Mouse (Mus musculus) embryonic fibroblast, embryonic 13.5 days (primary cell): ENCODE measurements around the gene Synj2.

Experiments used
- CTCF ChIP-seq: IDR thresholded peaks from 2 replicates; pipeline ENCODE4 v1.5.1; 2011; ENCODE audit warnings: mild to moderate bottlenecking, control low read depth, low read length, moderate library complexity, borderline replicate concordance; ENCODE audit not compliant: insufficient read depth
- POLR2A ChIP-seq: IDR thresholded peaks from 2 replicates; pipeline ENCODE4 v1.6.1; 2011; ENCODE audit warnings: low read depth, mild to moderate bottlenecking, control low read depth, low read length, moderate library complexity

- TF ChIP-seq CTCF, result no peak
- TF ChIP-seq POLR2A, result no peak
Observed at GRCm38 (mm10) chr17:5968562-5968961, 27.5 kb downstream of the Synj2 start.
